Mouse (Mus musculus) stomach, postnatal 0 days (tissue): ENCODE results near the gene Fam57b. TPM values are rescaled to one million over a fixed set of nuclear protein-coding genes. Genes with fewer than 3 reads are reported as not detected.

Source experiments
- ATAC-seq: fragments of 200-750 bp; cut with Nextera tagmentation; 2 replicates; pipeline ENCODE4 v1.8.0; 2017; ENCODE audit not compliant: low FRiP score, low TSS enrichment
- DNase-seq: peaks from one replicate; pipeline ENCODE4 v3.0.0-alpha.2; 2016; ENCODE audit warnings: low spot score
- H3K27ac ChIP-seq: fragments of 300-500 bp; sonication (generic); replicated peaks from 2 replicates; pipeline ENCODE4 v1.5.1; 2014; ENCODE audit warnings: mild to moderate bottlenecking, control low read depth
- H3K27me3 ChIP-seq: fragments of 300-500 bp; sonication (generic); 2 replicates; pipeline ENCODE4 v1.6.1; 2014; ENCODE audit warnings: low read length; ENCODE audit not compliant: control insufficient read depth, insufficient read depth
- H3K36me3 ChIP-seq: fragments of 300-500 bp; sonication (generic); 2 replicates; pipeline ENCODE4 v1.6.1; 2014; ENCODE audit warnings: low read length, mixed read lengths; ENCODE audit not compliant: control insufficient read depth, insufficient read depth
- H3K4me1 ChIP-seq: fragments of 300-500 bp; sonication (generic); replicated peaks from 2 replicates; pipeline ENCODE4 v1.6.1; 2014; ENCODE audit warnings: antibody characterized with exemption; ENCODE audit not compliant: control insufficient read depth, insufficient read depth
- H3K4me2 ChIP-seq: fragments of 300-500 bp; sonication (generic); replicated peaks from 2 replicates; pipeline ENCODE4 v1.6.1; 2014; ENCODE audit warnings: low read depth, mild to moderate bottlenecking, control low read depth, moderate library complexity
- H3K4me3 ChIP-seq: fragments of 300-500 bp; sonication (generic); 2 replicates; pipeline ENCODE4 v1.5.1; 2014; ENCODE audit warnings: low read depth, low read length, control low read depth
- H3K9ac ChIP-seq: fragments of 300-500 bp; sonication (generic); 2 replicates; pipeline ENCODE4 v1.6.1; 2014; ENCODE audit warnings: mild to moderate bottlenecking, low read length, control low read depth, mixed read lengths
- H3K9me3 ChIP-seq: fragments of 300-500 bp; sonication (generic); 2 replicates; pipeline ENCODE4 v1.6.1; 2016; ENCODE audit warnings: low read length; ENCODE audit not compliant: control insufficient read depth
- CTCF ChIP-seq: IDR thresholded peaks from 2 replicates; pipeline ENCODE4 v1.5.1; 2016; ENCODE audit warnings: antibody characterized with exemption, low read depth, mild to moderate bottlenecking, moderate library complexity
- EP300 ChIP-seq: optimal IDR thresholded peaks from 2 replicates; pipeline ENCODE3; 2016; ENCODE audit warnings: antibody characterized with exemption
- WGBS: fragments of 180-500 bp; shearing (Covaris S2); extraction: QIAGEN DNeasy Blood & Tissue Kit; methylation state at CpG from one replicate; pipeline ENCODE4 v1.1.7; 2014; 5-methylcytosine and 5-hydroxymethylcytosine counted together
- polyA plus RNA-seq: library from polyadenylated mRNA; unstranded; fragments of >200 nt; fragmentation: Nextera tagmentation; extraction: Ambion mirVana; gene quantifications from 2 replicates; pipeline ENCODE4 v1.2.1, GENCODE M21; 2015

Fam57b gene
- polyA plus RNA-seq, 1 experiment from 2014 or later = 0.57 TPM

DNA sequence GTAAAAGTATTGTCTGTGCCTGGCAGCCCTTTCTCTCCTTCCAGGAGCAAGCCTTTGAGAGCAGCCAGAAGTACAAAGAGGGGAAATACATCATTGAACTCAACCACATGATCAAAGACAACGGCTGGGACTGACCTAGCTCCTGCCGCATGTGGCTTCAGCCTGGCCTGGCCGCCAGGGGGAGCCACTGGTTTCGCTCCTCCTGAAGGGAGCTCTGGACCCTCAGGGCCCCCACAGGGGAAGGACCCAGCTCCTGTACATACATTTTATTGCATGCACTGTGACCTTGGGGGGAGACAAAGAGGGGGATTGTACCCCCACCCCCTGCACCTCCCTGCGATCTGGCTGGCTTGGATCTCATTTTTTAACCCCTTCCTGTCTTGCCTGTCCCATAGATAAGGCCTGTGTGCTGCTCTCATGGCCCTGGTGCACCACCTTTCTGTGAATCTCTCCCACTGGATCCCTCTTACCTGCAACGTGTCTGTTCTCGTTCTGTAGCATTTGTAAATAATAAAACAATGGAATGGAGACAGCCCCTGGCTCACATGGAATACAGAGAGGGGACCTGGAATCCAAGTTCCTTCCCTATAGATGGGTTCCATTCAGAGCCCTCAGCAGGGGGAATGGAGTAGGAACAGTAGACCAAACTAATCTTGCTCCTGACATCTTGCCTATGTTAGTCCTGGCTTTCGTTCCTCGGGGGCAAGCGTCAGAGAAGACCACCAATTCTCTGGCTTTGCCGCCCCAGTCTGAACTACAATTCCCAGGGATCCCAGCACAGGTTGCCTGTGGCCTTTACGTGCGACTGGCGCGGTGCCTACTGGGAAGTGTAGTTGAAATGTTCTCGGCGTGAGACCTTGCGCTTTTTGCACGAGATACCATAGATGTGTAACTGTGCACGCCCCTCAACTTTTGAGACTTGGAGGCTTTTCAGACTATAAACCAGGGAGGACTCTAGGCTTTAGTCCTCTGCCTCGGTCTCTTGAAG, 17.2 kb upstream of the Fam57b start:
- ATAC-seq (peak; percentile 51; the same call in 1 of the 2 replicates), DNase-seq (peak; percentile 92)
- 1% methylated on average over 21 of the region's 21 CpGs for WGBS
- Histone ChIP-seq H3K27me3 (no peaks in the 10 kb centered on the region), H3K27ac (peak overlapping the region; percentile 69), H3K36me3 (peaks cover 5% of the 10 kb centered on the region), H3K9me3 (no peaks in the 10 kb centered on the region), H3K4me2 (peak overlapping the region; percentile 95), H3K4me1 (peaks cover 11% of the 10 kb centered on the region), H3K4me3 (peak overlapping the region; percentile 44), H3K9ac (no peak overlapping the region; the same call in 1 of the 2 replicates)
- no peak for TF ChIP-seq EP300
- TF ChIP-seq CTCF = peak; percentile 94

DNA sequence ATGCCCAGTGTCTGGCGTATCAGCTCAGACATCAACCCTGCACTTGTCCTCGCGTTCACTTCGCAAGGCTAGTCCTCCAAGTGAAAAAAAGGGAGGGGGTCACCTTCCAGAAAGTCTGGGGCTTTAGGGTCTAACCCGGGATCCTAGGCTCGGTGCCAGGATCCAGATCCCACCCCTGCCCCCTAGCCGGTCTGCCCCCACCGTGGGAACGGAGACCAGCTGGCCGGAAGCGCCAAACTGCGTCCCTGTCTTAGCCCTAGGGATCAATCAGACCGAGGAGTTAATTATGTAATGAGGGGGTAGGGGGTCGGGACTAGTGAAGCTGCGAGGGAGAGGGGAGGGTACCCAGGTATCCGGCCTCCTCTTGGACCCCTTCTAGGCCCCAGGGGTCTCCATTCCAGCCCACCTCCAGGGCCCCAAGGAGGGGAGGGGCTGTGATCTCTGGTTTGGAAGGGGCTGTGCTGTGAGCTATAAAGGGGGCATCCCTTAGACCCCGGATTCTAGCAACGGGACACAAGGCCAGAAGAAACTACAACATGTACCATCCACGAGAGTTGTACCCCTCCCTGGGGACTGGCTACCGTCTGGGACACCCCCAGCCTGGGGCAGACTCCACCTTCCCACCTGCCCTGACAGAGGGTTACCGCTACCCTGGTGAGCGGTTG, 16.4 kb upstream of the Fam57b start, which contains the start of gene Tbx6:
Gene Tbx6, plus strand, starts transcription at position 513 of the 665 bp plus-strand sequence.
- H3K36me3 ChIP-seq = peaks cover 10% of the 10 kb centered on the region
- WGBS = 7% methylated on average over 22 of the region's 22 CpGs
- H3K9ac ChIP-seq = peak within 1 kb of the TSS; percentile 56
- ATAC-seq (no peak), DNase-seq (no peak)
- H3K27ac ChIP-seq = peak within 1 kb of the TSS; percentile 13; the same call in 1 of the 2 replicates
- H3K4me3 ChIP-seq = peak within 1 kb of the TSS; percentile 44
- H3K9me3 ChIP-seq = no peaks in the 10 kb centered on the region
- H3K27me3 ChIP-seq = no peaks in the 10 kb centered on the region
- TF ChIP-seq CTCF (no peak), EP300 (no peak)
- peaks cover 9% of the 10 kb centered on the region for H3K4me1 ChIP-seq
- H3K4me2 ChIP-seq = peak within 1 kb of the TSS; percentile 95

DNA sequence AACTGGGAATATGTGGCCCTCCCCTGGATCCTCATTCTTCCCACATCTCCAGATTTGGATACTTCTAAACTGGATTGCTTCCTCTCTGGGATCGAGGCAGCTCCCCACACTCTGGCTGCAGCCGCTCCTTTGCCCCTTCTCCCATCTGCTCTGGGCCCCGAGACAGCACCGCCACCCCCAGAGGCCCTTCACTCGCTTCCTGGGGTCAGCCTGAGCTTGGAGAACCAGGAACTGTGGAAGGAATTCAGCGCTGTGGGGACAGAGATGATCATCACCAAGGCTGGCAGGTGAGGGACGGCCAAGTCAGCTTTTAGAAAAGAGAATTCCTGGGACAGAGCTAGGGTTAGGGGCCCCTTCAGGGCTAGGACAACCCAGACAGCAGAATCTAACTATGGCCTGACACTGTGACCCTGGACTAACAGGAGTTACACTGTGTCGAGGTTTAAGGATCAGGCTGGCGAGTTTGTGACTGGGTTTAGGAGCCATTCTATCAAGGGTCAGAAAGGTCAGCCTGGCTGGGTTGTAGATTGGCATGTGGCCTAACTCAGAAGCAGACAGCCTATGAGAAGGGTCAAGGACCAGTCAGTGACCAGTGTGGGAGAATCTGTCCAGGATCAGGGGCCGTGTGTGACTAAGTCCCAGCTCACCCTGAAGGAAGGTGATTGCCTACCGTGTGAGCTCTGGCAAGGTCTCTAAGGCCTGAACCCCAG, 15.7 kb upstream of the Fam57b start:
- Histone ChIP-seq H3K9ac (no peak overlapping the region), H3K4me1 (peaks cover 8% of the 10 kb centered on the region), H3K27me3 (no peaks in the 10 kb centered on the region), H3K36me3 (peaks cover 17% of the 10 kb centered on the region), H3K4me3 (no peak overlapping the region), H3K27ac (no peak overlapping the region), H3K9me3 (no peaks in the 10 kb centered on the region), H3K4me2 (peak overlapping the region; percentile 95; the same call in 1 of the 2 replicates)
- no peak for TF ChIP-seq CTCF
- no peak for TF ChIP-seq EP300
- DNase-seq (no peak), ATAC-seq (no peak)
- 47% methylated on average over 11 of the region's 11 CpGs for WGBS

GRCm38 (mm10) chr7:126782693-126783092, 14.8 kb upstream of the Fam57b start:
- Histone ChIP-seq H3K4me1 (peaks cover 7% of the 10 kb centered on the region), H3K36me3 (peaks cover 26% of the 10 kb centered on the region), H3K4me2 (no peak overlapping the region), H3K9me3 (no peaks in the 10 kb centered on the region), H3K9ac (no peak overlapping the region), H3K4me3 (no peak overlapping the region), H3K27me3 (no peaks in the 10 kb centered on the region), H3K27ac (no peak overlapping the region)
- DNase-seq (no peak), ATAC-seq (no peak)
- no peak for TF ChIP-seq CTCF
- TF ChIP-seq EP300 = no peak
- WGBS = 73% methylated on average over 13 of the region's 13 CpGs

DNA sequence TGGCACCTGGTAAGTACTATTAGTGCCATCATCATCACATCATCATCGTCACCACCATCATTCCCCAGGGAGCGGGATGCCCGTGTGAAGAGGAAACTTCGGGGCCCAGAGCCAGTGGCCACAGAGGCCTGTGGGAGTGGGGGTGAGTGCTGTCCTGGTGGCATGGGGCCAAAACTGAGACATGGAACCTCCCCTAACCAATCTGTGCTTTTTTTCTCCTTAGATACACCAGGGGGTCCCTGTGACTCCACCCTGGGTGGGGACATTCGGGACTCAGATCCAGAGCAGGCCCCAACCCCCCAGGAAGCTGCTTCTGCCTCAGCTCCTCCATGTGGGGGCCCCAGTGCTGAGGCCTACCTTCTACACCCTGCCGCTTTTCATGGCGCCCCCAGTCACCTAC, 13.0 kb upstream of the Fam57b start:
- H3K36me3 ChIP-seq = peaks cover 36% of the 10 kb centered on the region
- no peaks in the 10 kb centered on the region for H3K27me3 ChIP-seq
- no peak overlapping the region for H3K4me3 ChIP-seq
- no peak for DNase-seq
- H3K27ac ChIP-seq = no peak overlapping the region
- no peak overlapping the region for H3K4me2 ChIP-seq
- peaks cover 6% of the 10 kb centered on the region for H3K4me1 ChIP-seq
- TF ChIP-seq CTCF = no peak
- no peak for TF ChIP-seq EP300
- ATAC-seq = no peak
- no peak overlapping the region for H3K9ac ChIP-seq
- 82% methylated on average over 7 of the region's 7 CpGs for WGBS
- H3K9me3 ChIP-seq = no peaks in the 10 kb centered on the region
